Mouse (Mus musculus): ENCODE measurements at regions not wholly inside any gene's neighbourhood (a gene's known extent, or its start where the extent isn't known, plus 50 kb on each side); places are given as distances from the start of the nearest gene placed in this dataset.

DNA sequence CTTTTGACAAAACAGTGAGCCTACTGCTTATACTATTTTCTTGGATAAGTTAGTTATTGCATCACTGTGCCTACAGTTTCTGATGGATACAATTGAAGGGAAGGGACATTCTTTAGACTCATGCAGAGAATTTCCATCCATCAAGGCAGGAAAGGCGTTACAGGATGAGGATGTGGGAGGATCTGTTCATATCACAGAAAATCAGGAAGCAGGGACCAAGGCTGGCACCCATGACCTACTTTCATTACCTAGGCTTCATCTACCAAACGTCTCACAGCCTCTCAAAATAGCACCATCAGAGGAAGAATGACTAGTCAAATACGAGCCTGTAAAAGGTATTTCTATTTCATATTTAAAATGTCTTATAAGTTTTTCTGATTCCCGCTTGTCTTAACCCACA is 56.4 kb downstream of the Fam181b start:
- Histone ChIP-seq H3K4me1 (ENCODE audit: control insufficient read depth, insufficient read depth, insufficient read length, low read length) (peaks cover 3% of the 10 kb centered on the region; the same call in 1 of the 2 replicates), H3K27ac (replicated peaks; ENCODE audit: low read depth, low read length) (peak overlapping the region; percentile 93), H3K4me3 (ENCODE audit: insufficient read depth, low read depth, low read length) (no peak overlapping the region)

DNA sequence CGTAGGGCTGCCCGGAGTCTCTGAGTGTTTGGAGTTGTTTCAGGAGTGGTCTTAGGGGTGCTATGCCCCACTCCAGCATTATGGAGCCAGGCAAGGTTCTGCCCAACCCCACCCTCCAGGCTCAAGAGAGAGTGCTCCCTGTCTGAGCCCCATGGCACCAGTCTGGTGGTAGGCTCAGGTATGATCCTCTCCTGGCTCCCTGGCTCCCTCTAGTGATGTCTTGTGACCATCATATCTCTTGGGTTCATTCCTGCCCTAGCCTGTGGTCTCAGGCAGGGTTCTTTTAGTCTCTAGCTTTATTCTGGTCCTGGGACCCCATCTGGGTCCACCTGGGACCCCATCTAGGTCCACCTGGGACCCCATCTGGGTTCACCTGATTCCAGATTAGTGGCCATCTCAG is 67.7 kb downstream of the Fam181b start:
- no peak overlapping the region for H3K27ac ChIP-seq (replicated peaks; ENCODE audit: low read depth, low read length)
- no peak overlapping the region for H3K4me3 ChIP-seq (ENCODE audit: insufficient read depth, low read depth, low read length)
- no peaks in the 10 kb centered on the region for H3K4me1 ChIP-seq (ENCODE audit: control insufficient read depth, insufficient read depth, insufficient read length, low read length)

DNA sequence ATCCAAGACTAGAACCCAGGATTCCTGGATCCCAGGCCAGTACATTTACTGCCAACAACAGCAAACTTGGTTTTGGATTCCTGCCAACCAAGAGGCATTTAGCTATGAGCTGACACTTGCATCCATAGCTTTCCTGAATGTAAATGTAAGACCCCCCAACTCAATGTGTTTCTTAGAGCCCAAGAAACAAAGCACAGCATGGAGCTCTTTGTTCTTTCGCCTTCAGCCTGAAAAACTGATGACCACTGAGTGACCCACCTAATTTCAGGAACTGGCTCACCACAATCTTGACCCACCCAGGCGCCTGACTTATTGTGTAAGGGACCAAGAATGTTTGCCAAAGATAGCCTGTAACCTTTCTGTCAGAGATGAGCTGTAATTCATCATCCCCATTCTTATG is 71.7 kb downstream of the Fam181b start:
- Histone ChIP-seq H3K27ac (replicated peaks; ENCODE audit: low read depth, low read length) (no peak overlapping the region), H3K4me3 (ENCODE audit: insufficient read depth, low read depth, low read length) (no peak overlapping the region), H3K4me1 (ENCODE audit: control insufficient read depth, insufficient read depth, insufficient read length, low read length) (no peaks in the 10 kb centered on the region)

DNA sequence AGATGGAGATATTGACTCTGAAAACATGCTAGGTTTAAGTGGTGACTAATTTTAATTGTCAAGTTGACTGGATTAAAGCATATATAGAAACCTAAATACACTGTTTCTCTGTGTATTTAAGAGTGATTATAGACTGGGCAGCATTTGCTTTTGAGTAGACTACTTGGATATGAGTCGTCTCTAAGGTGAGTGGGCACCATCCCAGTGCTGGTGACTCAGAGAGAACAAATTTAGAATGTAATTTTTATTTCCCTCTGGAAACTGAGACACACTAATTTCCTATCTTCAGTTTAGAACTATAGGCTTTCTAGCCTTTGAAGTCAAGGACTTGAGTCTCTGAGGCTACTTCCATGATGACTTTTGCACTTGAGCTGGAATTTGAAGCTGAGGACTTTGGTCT is 117.4 kb downstream of the Fam181b start:
- Histone ChIP-seq H3K4me3 (ENCODE audit: insufficient read depth, low read depth, low read length) (no peak overlapping the region), H3K27ac (replicated peaks; ENCODE audit: low read depth, low read length) (no peak overlapping the region), H3K4me1 (ENCODE audit: control insufficient read depth, insufficient read depth, insufficient read length, low read length) (no peaks in the 10 kb centered on the region)
